Mouse (Mus musculus): ENCODE measurements around the gene Rbl1.

DNA sequence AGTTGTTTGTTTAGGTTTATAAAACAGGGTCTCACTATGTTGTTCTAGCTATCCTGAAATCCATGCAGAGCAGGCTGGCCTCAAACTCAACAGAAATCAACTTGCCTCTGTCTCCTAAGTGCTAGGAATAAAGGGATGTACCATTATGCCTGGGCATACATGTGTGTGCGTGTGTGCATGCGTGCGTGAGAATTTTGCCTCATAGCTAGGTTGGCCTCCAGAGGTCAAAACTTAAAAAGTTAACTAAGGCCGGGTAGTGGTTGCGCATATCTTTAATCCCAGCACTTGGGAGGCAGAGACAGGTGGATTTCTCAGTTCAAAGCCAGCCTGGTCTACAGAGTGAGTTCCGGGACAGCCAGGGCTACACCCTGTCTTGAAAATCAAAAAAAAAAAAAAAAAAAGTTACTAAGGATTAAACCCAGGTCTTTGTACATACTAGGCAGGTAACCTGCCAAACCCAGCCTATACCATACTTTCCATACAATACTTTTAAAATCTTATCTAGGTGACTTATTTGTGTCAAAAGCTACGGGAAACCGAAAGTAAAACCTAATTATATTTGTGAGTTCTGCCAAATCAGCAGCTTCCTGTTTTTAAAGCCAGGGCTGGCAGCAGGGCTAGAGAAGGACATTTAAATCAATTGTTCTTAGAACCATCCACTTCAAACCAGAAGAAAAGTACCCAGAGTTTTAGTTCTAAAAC is 73.4 kb downstream of the Rbl1 start:
- TF ChIP-seq POLR2A (IDR thresholded peaks at IDR 0.05; ENCODE audit: low read depth, low read length): no peak
- TF ChIP-seq CTCF (IDR thresholded peaks at IDR 0.05; ENCODE audit: borderline replicate concordance, insufficient read depth, low read length): no peak

Measured in embryonic fibroblast, embryonic 13.5 days (primary cell).